Mouse (Mus musculus): ENCODE measurements at regions not wholly inside any gene's neighbourhood (a gene's known extent, or its start where the extent isn't known, plus 50 kb on each side); places are given as distances from the start of the nearest gene placed in this dataset.

- 64% methylated on average over 5 of the region's 5 CpGs for WGBS
- no peak for ATAC-seq (replicated peaks; ENCODE audit: extremely low read depth, insufficient read depth, low FRiP score)
- H3K4me3 ChIP-seq (ENCODE audit: low read length): no peak overlapping the region
- no peak overlapping the region for H3K9ac ChIP-seq (ENCODE audit: low read length)
- no peaks in the 10 kb centered on the region for H3K36me3 ChIP-seq (ENCODE audit: control insufficient read depth, insufficient read depth)
- H3K27ac ChIP-seq (ENCODE audit: low read length): no peak overlapping the region
- no peaks in the 10 kb centered on the region for H3K4me1 ChIP-seq (ENCODE audit: control insufficient read depth, insufficient read depth, low read length)
- H3K9me3 ChIP-seq (replicated peaks; ENCODE audit: control insufficient read depth, low read length): no peaks in the 10 kb centered on the region
- H3K27me3 ChIP-seq (ENCODE audit: control insufficient read depth, insufficient read depth, low read length): no peaks in the 10 kb centered on the region
- no peak overlapping the region for H3K4me2 ChIP-seq (ENCODE audit: low read depth, low read length)
Observed at GRCm38 (mm10) chr8:89444466-89444865, 400.5 kb upstream of the Sall1 start.

GRCm38 (mm10) chr8:89439304-89439703 is 395.3 kb upstream of the Sall1 start:
- H3K36me3 ChIP-seq (ENCODE audit: control insufficient read depth, insufficient read depth): no peaks in the 10 kb centered on the region
- H3K27ac ChIP-seq (ENCODE audit: low read length): no peak overlapping the region
- WGBS: 68% methylated on average over 6 of the region's 6 CpGs
- no peak overlapping the region for H3K4me2 ChIP-seq (ENCODE audit: low read depth, low read length)
- no peak for ATAC-seq (replicated peaks; ENCODE audit: extremely low read depth, insufficient read depth, low FRiP score)
- no peak overlapping the region for H3K4me3 ChIP-seq (ENCODE audit: low read length)
- H3K9me3 ChIP-seq (replicated peaks; ENCODE audit: control insufficient read depth, low read length): no peaks in the 10 kb centered on the region
- H3K9ac ChIP-seq (ENCODE audit: low read length): no peak overlapping the region
- no peaks in the 10 kb centered on the region for H3K27me3 ChIP-seq (ENCODE audit: control insufficient read depth, insufficient read depth, low read length)
- no peaks in the 10 kb centered on the region for H3K4me1 ChIP-seq (ENCODE audit: control insufficient read depth, insufficient read depth, low read length)

DNA sequence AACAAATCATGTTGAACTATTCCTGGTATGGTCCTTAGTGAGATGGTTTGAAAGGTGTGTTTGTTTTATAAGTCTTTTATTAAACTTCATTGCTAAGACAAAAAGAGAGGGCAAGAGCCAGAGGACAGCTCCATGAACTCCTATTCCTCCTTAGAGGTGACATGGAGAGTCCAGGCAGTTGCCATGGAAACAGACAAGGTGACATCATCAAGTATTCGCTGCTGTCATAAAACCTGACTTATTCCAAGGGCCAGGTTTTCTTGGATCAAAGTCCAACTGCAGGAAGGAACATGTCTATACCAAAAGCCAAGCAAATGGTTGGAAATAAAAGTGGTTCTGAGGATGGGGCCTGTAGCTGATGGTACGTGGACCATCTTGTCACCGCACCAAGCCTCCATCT is 383.0 kb upstream of the Sall1 start:
- ATAC-seq (replicated peaks; ENCODE audit: extremely low read depth, insufficient read depth, low FRiP score): no peak
- H3K27me3 ChIP-seq (ENCODE audit: control insufficient read depth, insufficient read depth, low read length): no peaks in the 10 kb centered on the region

GRCm38 (mm10) chr8:89415287-89415686 is 371.3 kb upstream of the Sall1 start:
- Histone ChIP-seq H3K9me3 (replicated peaks; ENCODE audit: control insufficient read depth, low read length) (0 out of 2 replicates have a peak, but pooled peaks cover 3% of the 10 kb centered on the region), H3K36me3 (ENCODE audit: control insufficient read depth, insufficient read depth) (no peaks in the 10 kb centered on the region), H3K4me1 (ENCODE audit: control insufficient read depth, insufficient read depth, low read length) (no peaks in the 10 kb centered on the region), H3K9ac (ENCODE audit: low read length) (no peak overlapping the region), H3K4me3 (ENCODE audit: low read length) (no peak overlapping the region), H3K4me2 (ENCODE audit: low read depth, low read length) (no peak overlapping the region), H3K27ac (ENCODE audit: low read length) (no peak overlapping the region), H3K27me3 (ENCODE audit: control insufficient read depth, insufficient read depth, low read length) (no peaks in the 10 kb centered on the region)
- no peak for ATAC-seq (replicated peaks; ENCODE audit: extremely low read depth, insufficient read depth, low FRiP score)
- WGBS: 82% methylated on average over 2 of the region's 2 CpGs

More for the DNA sequence above, 383.0 kb upstream of the Sall1 start:
- no peaks in the 10 kb centered on the region for H3K4me1 ChIP-seq (ENCODE audit: control insufficient read depth, insufficient read depth, low read length)
- no peak overlapping the region for H3K4me3 ChIP-seq (ENCODE audit: low read length)
- H3K9ac ChIP-seq (ENCODE audit: low read length): no peak overlapping the region
- H3K4me2 ChIP-seq (ENCODE audit: low read depth, low read length): no peak overlapping the region
- H3K27ac ChIP-seq (ENCODE audit: low read length): no peak overlapping the region
- no peaks in the 10 kb centered on the region for H3K9me3 ChIP-seq (replicated peaks; ENCODE audit: control insufficient read depth, low read length)
- H3K36me3 ChIP-seq (ENCODE audit: control insufficient read depth, insufficient read depth): no peaks in the 10 kb centered on the region
- 82% methylated on average over 3 of the region's 3 CpGs for WGBS

DNA sequence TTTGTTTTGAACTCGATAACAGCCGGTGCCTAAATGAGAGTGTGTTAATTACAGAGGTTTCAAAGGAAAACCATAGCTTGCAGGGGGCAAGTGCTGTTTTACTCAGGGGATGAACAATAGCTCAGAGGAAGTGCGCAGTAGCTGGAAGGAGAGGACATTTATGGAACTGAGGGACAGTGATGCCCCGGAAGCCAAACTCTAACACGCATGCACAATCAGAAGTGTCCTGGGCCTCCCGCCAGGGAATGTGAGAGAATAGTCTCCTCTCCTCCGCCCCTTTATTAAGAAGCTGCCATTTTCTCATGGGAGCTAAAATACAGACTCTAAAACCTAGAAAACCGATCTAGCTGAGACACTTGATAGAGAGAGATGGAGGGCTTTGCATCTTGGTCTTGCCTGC is 368.5 kb upstream of the Sall1 start:
- Histone ChIP-seq H3K4me3 (ENCODE audit: low read length) (no peak overlapping the region), H3K4me2 (ENCODE audit: low read depth, low read length) (no peak overlapping the region), H3K9me3 (replicated peaks; ENCODE audit: control insufficient read depth, low read length) (0 out of 2 replicates have a peak, but pooled peaks cover 3% of the 10 kb centered on the region), H3K27ac (ENCODE audit: low read length) (no peak overlapping the region), H3K9ac (ENCODE audit: low read length) (no peak overlapping the region), H3K27me3 (ENCODE audit: control insufficient read depth, insufficient read depth, low read length) (no peaks in the 10 kb centered on the region), H3K36me3 (ENCODE audit: control insufficient read depth, insufficient read depth) (no peaks in the 10 kb centered on the region), H3K4me1 (ENCODE audit: control insufficient read depth, insufficient read depth, low read length) (no peaks in the 10 kb centered on the region)
- 66% methylated on average over 8 of the region's 8 CpGs for WGBS
- ATAC-seq (replicated peaks; ENCODE audit: extremely low read depth, insufficient read depth, low FRiP score): no peak

DNA sequence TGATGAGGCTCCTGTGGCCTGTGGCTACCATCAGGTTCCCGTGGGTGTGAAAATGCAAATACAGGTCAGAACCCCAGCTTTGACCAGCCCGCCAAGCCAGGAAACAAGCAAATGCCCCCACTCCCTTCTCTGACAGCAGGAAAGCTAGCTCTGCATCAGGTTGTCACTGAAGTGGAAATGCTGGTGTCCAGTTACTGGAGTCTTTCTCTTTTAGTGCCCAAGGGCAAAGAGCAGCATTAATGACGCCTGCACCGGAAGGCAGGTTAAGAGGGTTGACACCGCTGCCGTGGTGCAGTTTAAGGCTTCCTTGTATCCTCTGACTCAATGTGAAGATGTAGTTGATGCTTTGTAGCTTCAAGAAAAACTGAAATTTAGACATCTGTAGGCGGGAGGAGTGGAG is 368.1 kb upstream of the Sall1 start:
- no peak overlapping the region for H3K4me3 ChIP-seq (ENCODE audit: low read length)
- H3K27ac ChIP-seq (ENCODE audit: low read length): no peak overlapping the region
- no peak overlapping the region for H3K4me2 ChIP-seq (ENCODE audit: low read depth, low read length)
- H3K9ac ChIP-seq (ENCODE audit: low read length): no peak overlapping the region
- 39% methylated on average over 7 of the region's 7 CpGs for WGBS
- ATAC-seq (replicated peaks; ENCODE audit: extremely low read depth, insufficient read depth, low FRiP score): no peak
- H3K4me1 ChIP-seq (ENCODE audit: control insufficient read depth, insufficient read depth, low read length): no peaks in the 10 kb centered on the region
- no peaks in the 10 kb centered on the region for H3K36me3 ChIP-seq (ENCODE audit: control insufficient read depth, insufficient read depth)
- H3K27me3 ChIP-seq (ENCODE audit: control insufficient read depth, insufficient read depth, low read length): no peaks in the 10 kb centered on the region
- H3K9me3 ChIP-seq (replicated peaks; ENCODE audit: control insufficient read depth, low read length): 0 out of 2 replicates have a peak, but pooled peaks cover 3% of the 10 kb centered on the region

DNA sequence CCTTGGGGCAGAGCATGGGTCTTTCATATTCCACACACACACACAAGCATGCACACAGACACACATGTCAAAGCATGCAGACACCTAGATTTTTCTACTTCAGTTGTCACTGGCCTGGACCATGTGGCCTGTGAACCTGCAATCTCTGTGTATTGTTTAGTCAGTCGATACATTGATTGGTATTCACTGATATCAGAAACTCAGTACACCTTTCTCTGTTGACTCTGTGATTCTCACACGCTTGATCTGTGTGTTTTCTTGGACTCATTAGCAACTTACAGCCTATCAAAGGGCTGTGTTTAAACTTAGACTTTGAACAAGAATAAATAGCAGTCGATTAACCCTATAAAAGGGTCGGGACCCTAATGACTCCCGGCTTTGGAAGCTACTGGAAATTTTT is 362.7 kb upstream of the Sall1 start:
- Histone ChIP-seq H3K9ac (ENCODE audit: low read length) (no peak overlapping the region), H3K36me3 (ENCODE audit: control insufficient read depth, insufficient read depth) (no peaks in the 10 kb centered on the region), H3K27me3 (ENCODE audit: control insufficient read depth, insufficient read depth, low read length) (no peaks in the 10 kb centered on the region), H3K4me1 (ENCODE audit: control insufficient read depth, insufficient read depth, low read length) (no peaks in the 10 kb centered on the region), H3K4me2 (ENCODE audit: low read depth, low read length) (no peak overlapping the region), H3K4me3 (ENCODE audit: low read length) (no peak overlapping the region), H3K9me3 (replicated peaks; ENCODE audit: control insufficient read depth, low read length) (no peaks in the 10 kb centered on the region), H3K27ac (ENCODE audit: low read length) (no peak overlapping the region)
- 85% methylated on average over 5 of the region's 5 CpGs for WGBS
- ATAC-seq (replicated peaks; ENCODE audit: extremely low read depth, insufficient read depth, low FRiP score): no peak

GRCm38 (mm10) chr8:89404287-89404686 is 360.3 kb upstream of the Sall1 start:
- H3K27me3 ChIP-seq (ENCODE audit: control insufficient read depth, insufficient read depth, low read length): no peaks in the 10 kb centered on the region
- H3K9me3 ChIP-seq (replicated peaks; ENCODE audit: control insufficient read depth, low read length): no peaks in the 10 kb centered on the region
- no peak overlapping the region for H3K9ac ChIP-seq (ENCODE audit: low read length)
- WGBS: 85% methylated on average over 3 of the region's 3 CpGs
- no peak overlapping the region for H3K27ac ChIP-seq (ENCODE audit: low read length)
- H3K4me2 ChIP-seq (ENCODE audit: low read depth, low read length): no peak overlapping the region
- ATAC-seq (replicated peaks; ENCODE audit: extremely low read depth, insufficient read depth, low FRiP score): no peak
- no peak overlapping the region for H3K4me3 ChIP-seq (ENCODE audit: low read length)
- no peaks in the 10 kb centered on the region for H3K36me3 ChIP-seq (ENCODE audit: control insufficient read depth, insufficient read depth)
- no peaks in the 10 kb centered on the region for H3K4me1 ChIP-seq (ENCODE audit: control insufficient read depth, insufficient read depth, low read length)

DNA sequence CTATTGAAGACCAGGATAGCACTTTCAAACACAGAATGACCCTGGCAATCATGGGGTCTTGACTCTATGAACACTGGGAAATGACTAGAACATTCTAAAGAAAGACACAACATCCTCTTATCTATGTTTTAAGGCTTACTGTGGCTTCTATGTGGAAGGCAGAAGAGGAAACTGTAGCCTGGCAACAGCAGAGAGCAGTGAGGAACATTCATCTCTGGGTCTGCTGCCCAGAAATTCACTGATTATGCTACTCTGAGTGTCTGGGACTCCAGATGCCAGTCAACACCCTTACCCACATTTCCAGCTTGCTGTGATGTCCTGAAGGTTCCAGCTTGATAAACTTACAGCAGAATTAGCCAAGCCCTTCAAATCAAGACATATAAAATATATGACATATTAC is 352.7 kb upstream of the Sall1 start:
- ATAC-seq (replicated peaks; ENCODE audit: extremely low read depth, insufficient read depth, low FRiP score): no peak
- H3K27ac ChIP-seq (ENCODE audit: low read length): no peak overlapping the region

GRCm38 (mm10) chr8:89392749-89393148 is 348.8 kb upstream of the Sall1 start:
- Histone ChIP-seq H3K36me3 (ENCODE audit: control insufficient read depth, insufficient read depth) (no peaks in the 10 kb centered on the region), H3K4me1 (ENCODE audit: control insufficient read depth, insufficient read depth, low read length) (peaks cover 14% of the 10 kb centered on the region; the same call in 1 of the 2 replicates), H3K27me3 (ENCODE audit: control insufficient read depth, insufficient read depth, low read length) (no peaks in the 10 kb centered on the region), H3K9me3 (replicated peaks; ENCODE audit: control insufficient read depth, low read length) (no peaks in the 10 kb centered on the region), H3K4me2 (ENCODE audit: low read depth, low read length) (no peak overlapping the region), H3K4me3 (ENCODE audit: low read length) (no peak overlapping the region), H3K27ac (ENCODE audit: low read length) (no peak overlapping the region), H3K9ac (ENCODE audit: low read length) (no peak overlapping the region)
- ATAC-seq (replicated peaks; ENCODE audit: extremely low read depth, insufficient read depth, low FRiP score): no peak
- 64% methylated on average over 6 of the region's 6 CpGs for WGBS

More for the DNA sequence above, 352.7 kb upstream of the Sall1 start:
- Histone ChIP-seq H3K9me3 (replicated peaks; ENCODE audit: control insufficient read depth, low read length) (no peaks in the 10 kb centered on the region), H3K9ac (ENCODE audit: low read length) (no peak overlapping the region), H3K4me1 (ENCODE audit: control insufficient read depth, insufficient read depth, low read length) (no peaks in the 10 kb centered on the region), H3K27me3 (ENCODE audit: control insufficient read depth, insufficient read depth, low read length) (no peaks in the 10 kb centered on the region), H3K36me3 (ENCODE audit: control insufficient read depth, insufficient read depth) (no peaks in the 10 kb centered on the region), H3K4me3 (ENCODE audit: low read length) (no peak overlapping the region), H3K4me2 (ENCODE audit: low read depth, low read length) (no peak overlapping the region)
